Mouse (Mus musculus) thymus, postnatal 25 days (tissue): ENCODE data around the gene Clec16a.

Experiments
- DNase-seq: peaks from one replicate; pipeline ENCODE4 v3.0.0; 2022

The Clec16a gene

DNA sequence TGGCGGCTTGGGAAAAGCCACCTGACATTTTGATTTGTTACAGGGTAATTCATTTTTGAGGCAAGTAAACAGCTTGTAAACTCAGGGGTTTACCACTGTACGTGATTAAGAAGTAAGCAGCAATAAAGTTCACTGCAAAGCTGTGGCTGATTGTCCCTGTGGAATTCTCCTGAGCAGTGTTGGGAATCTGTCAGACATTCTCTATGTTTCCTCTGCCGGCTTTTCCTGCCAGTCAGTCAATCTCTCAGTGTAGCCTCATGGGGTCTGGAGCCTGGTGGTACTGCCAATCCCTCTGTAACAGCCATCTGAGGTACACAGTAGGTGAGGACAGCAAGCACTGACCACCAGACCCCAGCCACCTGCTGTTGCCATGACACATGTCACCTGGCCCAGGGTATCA is 183.7 kb downstream of the Clec16a start:
- DNase-seq: no peak

DNA sequence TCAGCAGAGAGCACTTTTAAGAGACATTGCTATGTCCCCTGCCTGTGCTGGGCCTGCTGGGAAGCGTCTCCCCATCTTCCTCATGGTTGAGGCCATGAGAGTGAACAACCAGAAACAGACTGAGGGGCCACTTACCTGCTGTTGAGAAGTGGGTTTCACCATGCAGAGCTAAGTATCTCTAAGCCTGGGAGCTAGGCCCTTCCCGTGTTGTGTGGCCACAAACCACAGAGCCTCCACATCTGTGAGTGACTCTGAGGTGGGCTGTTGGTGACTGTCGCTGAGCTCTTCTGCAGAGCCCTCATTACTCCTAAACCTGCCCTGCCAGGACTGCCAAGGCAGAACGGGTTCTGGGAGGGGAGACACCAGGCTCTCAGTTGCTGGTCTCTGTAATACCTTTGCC is 185.8 kb downstream of the Clec16a start:
- DNase-seq: peak; percentile 70

DNA sequence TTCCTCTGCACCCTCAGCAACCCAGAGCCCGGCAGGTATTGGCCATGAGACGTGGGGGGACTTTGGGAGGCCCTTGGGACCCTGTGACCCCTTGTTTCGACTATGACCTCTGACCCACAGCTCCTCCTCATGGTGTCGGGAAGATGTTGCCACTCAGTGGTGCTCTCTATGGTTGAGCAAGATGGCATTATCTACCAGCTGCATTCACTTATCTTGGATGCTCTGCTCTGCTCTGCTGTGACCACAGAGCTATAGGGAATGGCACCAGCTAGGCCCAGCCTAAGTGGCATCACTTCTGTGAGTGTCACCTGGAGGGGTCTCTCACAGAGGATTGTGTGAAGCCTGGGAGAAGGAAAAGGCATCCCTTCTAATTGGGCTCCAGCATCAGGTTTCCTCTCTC is 186.6 kb downstream of the Clec16a start:
- DNase-seq: no peak

DNA sequence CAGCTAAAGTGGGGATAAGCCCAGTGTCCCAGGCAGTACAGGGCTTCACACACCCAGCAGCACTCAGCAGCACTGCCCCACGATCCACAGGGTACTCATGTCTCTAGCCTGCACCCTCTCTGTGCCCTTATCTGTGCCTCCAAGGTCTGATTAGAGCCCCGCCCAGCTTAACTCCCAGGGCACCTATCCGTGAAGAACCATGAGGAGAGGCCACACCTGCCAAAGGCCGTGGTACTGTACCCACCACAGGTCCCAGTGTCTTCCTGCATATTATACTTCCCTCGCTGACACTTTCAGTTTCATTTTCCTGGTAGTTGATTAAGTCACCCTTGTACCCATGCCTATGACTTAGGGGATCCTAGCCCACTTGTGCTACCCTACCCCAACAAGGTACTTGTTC is 187.3 kb downstream of the Clec16a start:
- peak; percentile 63 for DNase-seq

DNA sequence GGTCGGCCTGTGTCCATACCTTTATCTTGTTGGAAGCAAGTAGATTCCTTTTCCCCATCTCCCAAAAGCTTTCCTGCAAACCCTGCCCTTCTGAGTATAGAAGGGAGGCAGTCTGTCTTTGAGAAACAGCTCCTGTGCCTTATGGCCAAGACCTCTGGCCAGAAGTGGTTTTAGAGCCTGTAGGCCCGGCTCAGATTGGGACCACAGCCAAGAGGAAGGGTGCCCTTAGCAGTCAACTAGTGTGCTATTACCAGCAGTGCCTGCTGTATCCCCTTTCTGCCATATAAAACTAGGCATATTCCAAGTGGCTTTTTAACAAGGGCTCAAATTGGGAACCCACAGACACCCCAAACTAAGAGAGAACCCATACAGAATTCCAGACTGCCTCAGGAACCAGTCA is 190.6 kb downstream of the Clec16a start:
- no peak for DNase-seq

DNA sequence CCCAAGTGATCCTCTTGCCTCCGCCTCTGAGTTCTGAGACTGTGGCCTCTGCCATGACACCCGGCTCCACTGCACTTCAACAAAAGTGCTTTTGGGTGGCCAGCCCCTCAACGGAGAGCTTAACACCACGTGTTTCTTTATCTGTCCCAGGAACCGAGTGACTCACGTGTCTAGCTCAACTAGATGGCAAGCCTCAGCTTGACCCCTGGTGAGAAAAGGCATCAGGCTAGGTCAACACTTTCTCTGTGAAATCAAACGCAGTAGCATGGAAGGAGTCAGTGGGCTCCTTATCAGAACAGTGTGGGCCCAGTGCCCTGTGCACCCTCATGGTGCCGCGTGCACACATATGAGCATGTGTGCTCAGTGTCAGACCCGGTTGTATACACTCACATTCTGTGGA is 191.2 kb downstream of the Clec16a start:
- no peak for DNase-seq

DNA sequence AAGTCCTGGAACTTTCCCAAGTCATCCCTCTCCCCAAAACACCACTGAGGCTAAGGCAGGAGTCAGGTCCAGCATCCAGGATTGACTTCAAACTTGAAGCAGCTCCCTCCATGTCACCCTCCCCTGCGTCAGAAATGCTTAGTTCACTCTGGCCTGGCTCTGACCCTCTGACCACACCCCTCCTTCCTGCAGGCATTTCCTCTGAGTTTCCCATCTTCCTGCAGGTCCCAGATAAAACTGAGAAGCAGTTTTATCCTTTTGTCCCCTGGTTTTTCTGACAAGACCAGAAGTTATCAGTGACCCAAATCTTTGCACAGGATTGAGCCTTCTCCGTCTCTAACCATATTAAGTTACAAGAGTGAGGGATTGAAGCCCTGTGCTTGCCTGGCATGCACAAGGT is 192.4 kb downstream of the Clec16a start:
- DNase-seq: no peak

DNA sequence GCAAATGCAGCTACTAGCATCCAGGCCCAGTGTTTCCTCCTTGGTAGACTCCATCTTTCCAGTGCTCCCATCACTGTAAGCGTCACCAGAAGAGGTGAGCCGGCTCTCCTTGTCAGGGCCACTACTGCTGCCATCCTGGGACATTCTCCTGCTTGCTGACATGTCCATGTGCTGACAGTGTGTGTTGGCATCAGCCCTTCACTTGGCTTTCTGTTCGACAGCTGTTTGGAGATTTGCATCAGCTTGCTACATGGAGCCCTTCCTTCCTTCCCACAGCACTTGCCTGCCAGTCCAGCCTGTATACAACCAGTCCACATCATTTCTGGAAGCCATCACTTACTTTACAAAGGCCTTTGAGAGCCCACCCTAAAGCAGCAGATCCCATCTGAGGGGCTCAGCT is 193.7 kb downstream of the Clec16a start:
- no peak for DNase-seq

DNA sequence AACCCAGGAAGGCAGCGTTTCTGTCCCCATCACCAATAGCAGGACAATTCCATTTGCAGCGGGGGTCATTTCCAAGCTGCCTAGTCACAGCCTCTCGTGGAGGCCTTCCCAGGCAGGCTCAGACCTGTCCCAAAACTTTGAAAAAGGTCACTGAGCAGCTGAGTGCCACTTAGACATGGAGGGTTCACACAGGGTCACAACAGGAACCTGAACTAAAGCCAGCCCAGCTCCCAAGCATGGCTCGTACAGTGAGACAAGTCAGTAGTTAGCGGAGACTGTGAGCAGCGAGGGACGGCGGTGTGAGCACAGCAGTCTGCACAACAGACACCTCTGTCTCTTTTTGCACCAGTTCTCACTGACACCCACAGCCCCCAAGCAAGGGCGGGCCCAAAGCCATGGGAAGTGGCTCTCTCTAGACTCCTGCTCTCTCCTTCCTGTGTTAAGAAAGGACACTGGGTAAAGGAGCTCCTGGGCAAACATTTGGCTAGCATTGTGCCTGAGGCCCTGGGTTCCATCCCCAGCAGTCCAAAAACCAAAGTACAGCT is 194.8 kb downstream of the Clec16a start:
- peak; percentile 46 for DNase-seq

DNA sequence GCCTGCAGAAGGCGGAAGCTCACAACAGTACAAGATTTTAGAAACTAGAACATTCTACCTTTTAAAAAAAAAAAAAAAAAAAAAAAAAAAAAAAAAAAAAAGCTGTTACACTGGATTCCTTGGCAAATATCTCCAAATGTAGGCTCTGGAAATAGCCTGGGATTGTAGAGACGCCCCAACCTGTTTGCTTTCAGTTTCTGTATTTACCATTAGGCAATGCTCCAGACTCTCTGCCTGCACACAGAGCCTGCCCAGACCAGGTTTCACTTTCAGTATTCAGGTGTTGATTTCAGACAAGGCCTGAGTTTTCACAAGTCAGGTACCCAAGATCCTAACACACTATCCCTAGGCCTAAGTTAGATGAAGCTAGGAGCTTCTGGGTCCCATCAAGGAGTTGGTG is 195.9 kb downstream of the Clec16a start:
- DNase-seq: peak; percentile 41

DNA sequence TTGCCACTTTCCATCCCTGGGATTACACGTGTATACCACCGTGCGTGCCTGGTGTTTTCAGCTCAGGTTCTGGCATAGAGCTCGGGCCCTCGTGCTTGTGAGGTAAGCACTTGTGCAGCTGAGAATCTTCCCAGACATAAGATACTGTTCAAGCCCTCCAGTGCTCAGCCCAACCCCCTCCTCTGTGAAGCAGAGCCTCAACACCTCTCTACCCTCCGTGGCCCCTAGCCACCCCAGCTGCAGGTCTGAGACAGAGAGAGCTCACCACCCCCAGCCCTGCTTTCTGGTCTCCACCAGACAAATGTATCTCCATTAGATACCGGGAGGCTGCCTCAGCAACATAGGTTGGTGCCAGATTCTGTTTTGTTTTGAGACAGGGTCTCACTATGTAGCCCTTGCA is 204.1 kb downstream of the Clec16a start:
- peak; percentile 58 for DNase-seq

DNA sequence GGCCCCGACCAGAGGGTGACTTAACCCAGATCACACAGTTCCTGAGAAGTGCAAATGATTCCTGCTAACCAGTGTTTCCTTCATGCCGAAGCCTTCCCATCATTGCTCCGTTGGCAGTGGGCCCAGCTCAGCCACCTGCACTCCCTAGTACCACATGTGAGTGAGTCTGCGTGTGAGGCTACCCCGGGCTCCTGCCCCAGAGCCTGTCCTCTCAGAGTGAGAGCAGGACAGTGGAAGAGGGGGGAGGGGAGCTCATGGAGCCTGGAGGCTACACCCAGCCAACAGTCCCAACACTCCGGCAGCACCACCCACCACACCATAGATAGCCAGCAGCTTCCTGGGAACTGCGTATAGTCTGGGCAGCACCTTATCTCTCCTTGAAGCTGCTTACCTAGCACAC is 204.7 kb downstream of the Clec16a start:
- no peak for DNase-seq

DNA sequence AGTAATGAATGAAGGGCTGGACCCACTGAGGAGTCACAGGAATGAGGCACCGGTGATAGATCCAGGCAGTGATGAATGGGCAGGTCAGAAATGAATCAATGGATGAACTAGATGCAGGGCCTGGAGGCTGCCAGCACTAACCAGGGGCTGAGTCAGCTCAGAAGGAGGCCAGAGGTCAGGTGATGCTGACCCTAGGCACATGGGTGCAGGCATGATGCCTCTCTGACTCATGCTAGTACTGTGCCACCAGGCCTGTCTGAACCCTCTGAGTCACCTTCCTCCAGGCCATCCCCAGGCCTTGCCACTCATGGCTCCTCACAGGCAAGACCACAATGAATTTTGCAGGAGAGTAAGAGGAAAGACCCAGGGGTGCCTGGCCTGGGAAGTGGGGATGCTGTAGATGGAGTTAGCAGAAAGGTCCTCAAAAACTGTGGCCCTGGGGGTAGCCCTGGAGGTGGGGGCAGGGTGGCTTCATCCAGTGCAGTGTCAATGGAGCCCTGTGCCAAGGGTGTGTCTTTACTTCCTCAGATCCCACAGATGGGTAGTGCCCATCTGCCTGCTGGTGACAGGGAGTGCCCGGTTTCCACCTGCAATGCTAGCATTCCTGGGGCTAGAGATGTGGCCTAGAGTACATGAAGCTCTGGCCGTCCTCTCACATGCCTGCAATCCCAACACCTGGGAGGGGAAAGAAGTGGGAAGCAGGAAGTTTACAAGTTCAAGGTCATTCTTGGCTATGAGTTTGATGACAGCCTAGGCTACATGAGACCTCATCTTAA is 209.6 kb downstream of the Clec16a start:
- DNase-seq: no peak

DNA sequence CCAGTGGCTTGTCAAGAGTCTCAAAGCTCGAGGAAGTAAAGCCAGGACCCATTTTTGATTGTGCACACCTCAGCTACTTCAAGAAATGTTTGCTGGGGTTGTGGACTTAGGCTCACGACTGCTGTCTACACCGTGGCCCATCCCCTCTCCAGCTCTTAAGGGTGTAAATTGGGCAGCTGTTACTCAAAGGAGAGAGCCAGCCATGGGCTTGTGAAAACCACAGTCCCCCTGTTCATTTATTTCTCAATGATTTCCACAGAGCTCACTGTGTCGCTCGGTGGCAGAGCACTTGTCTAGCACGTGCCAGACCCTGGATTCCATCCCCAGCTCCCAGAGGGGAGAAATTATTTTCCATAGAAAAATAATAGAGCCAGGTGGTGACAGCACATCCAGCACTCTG is 211.0 kb downstream of the Clec16a start:
- DNase-seq: no peak

DNA sequence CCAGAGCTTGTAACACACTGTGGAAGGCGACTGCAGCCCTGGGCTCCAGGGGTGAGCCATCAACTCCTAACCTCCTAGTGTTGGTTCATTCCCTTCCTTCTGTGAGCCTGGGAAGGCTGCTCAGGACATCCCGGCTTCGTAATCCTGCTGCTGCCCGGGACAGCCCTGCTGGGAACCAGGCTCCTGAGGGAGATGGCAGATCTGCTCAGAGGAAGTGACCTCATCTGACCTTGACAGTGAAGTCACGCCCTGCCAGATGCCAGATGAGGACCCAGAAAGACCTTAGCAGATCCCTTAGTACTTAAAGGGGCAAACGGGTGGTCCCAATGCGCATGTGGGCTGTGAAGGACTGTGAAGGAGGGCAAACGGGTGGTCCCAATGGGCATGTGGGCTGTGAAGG is 216.0 kb downstream of the Clec16a start:
- DNase-seq: no peak

DNA sequence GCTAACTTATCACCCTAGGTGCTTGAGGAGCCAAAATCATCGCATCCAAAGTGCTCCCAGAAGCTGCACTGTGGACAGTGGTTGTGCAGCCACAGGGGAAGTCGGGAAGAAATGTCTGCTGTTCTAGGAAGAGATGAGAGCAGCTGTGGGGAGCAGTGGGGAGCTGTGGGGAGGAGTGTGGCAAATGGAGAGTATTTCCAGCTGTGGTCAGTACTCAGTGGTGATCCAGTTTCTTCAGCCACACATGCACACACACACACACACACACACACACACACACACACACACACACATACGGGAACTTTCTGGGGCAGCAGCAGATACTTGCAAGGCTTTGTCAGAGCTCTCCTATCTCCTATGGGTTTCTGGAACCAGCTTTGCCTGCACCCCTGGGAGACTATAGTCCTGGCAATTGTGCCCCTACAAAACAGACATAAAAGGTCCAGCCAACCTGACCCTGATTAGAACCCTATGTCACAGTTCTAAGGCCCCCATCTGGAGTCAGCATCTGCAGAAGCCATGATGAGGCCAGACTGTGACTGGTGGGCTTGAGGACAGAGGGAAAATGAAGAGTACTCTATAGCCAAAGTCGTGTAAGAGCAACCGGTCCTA is 217.5 kb downstream of the Clec16a start:
- DNase-seq: no peak

DNA sequence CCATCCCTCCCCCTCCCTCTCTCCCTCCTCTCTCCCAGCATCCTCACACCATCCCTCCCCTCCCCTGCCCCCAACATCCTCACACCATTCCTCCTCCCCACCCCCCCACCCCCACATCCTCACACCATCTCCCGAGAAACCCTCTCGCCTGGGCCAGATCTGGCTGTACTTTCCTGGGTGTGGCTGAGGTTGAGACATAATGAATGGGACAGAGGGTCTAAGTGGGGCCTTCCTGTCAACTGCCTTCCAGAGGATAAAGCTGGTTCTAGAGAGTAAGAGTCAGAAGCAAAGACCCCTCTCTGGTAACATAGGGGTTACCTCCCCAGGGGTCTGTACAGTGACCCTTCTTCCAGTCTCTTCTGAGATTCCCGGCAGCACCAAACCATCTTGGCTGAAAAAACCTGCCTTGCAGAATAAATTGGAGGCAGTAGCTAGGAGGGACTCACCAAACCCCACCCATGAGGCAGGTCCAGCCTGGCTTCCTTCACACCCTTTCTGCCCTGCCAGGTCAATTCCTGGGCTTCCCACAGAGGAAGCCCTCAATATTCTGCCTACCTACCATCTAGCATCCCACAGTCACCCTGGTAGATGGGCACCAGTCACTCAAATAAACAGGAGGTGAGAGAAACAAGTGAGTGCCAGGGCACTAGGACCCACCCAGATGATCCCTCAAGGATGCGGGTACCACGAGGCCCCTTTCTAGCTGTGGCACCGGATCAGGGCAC is 218.6 kb downstream of the Clec16a start:
- DNase-seq: no peak

DNA sequence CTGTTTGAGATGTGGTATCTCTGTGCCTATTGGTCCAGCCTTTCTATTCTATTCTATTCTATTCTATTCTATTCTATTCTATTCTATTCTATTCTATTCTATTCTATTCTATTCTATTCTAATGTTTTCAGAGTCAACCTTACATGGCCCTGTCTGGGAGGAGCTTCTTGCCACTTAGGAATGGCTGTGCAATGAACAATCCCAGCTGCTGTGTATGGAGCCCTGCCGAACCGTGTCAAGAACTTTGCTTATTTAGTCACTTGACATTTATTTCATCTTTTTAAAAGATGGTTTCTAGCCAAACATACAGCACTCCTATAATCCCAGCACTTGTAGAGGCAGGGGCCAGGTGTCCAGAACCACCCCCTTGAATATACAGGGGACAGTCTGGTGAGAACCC is 219.2 kb downstream of the Clec16a start:
- no peak for DNase-seq

DNA sequence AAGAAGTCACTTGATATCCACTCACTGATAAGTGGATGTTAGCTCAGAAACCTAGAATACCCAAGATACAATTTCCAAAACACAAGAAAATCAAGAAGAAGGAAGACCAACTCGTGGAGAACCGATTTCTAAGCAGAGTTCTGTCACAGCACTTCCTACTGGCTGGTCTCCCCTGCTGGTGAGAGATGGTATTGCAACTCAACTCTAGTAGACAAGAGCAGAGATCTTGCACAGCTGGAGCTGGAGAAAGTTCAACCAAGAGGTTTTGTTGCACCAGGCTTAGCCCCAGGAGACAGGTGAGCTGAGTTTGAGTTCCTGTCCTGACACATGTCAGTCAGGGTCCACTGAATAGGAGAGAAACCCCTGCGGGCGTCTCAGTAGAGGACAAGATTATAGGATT is 222.0 kb downstream of the Clec16a start:
- peak; percentile 87 for DNase-seq

DNA sequence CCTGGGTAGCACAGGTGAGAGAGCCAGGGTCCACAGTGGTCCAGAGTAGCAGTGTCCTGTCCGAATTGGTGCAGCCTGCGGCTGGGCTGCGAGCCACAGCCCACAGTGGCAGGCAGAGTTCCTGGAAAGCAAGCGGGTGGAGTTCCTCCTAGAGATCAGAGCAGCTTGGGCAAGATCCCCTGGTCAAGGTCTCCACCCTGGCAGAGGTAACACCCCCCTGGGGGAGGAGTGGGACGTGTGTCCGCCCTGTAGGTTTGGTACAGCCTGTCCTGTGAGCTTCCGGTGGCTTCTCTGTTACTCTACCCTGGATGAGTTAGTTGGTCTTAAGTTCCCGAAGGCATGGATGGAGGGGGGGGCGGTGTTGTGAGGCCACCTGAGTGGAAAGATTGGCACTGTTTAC is 223.7 kb downstream of the Clec16a start:
- DNase-seq: peak; percentile 36

DNA sequence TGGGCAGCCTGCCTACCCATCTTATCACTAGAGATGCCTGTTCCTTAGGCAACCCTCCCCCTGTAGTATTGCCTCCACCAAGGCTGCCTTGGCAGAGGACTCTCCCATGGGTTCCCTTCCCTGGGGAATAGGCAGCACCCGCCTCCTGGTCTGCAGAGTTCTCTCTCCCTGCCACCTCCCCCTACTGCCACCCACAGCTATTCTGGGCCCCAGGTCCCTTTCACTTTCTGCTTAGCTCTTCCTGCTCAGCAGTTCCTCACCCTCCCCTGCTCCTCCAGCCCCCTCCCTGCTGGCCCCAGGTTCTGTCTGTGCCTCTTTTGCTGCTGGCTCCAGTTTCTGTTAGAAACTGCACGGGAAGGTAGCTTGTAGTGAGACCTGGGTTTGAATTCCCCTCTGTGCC is 224.5 kb downstream of the Clec16a start:
- peak; percentile 78 for DNase-seq

DNA sequence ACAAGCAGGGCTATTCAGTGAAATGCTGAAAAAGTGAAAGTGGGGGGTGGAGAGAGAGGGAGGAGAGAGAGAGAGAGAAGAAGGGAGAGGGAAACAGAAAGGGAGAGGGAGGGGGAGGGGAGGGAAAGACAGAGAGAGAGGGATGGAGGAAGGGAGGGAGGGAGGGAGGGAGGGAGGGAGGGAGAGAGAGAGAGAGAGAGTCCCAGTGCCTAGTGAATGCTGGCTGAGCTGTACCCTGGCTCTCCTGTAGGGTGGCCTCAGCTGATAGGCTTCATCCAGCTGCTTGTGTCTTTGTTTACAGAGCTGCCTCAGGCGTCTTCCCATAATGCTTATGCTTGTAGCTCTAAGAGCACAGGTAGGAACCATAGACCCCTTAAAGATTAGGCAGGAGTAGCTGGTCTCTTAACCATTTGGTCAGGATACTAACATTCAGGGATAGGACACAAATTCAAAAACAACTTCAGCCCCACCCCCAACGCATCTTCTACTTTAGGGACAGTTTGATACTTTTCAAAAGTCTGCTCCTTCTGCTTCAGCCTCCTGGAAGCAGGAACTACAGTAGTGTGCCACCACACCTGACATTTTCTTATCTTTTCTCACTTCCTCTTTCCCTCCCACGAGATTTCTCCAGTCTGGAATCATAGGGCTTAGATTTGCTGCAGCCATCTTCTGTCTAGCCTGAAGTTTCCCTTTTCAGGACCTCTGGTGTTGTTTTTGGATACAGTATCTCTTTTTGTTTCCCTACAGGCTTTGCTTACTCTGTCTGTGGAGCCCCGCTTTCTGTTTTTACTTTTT is 225.6 kb downstream of the Clec16a start:
- peak; percentile 45 for DNase-seq
